Mouse (Mus musculus) heart, adult 2 months (tissue): Measurements from ENCODE around the gene Olfr313. TPM values are rescaled to one million over a fixed set of nuclear protein-coding genes. Genes with fewer than 3 reads are reported as not detected.

ENCODE experiments used
- DNase-seq, 2 experiments: peaks; one replicate each; pipeline ENCODE4 v3.0.0; 2021
- H3K27ac ChIP-seq: fragments of 200-600 bp; 2 replicates; pipeline ENCODE4 v1.8.1; 2022
- H3K27me3 ChIP-seq: fragments of 200-500 bp; 2 replicates; pipeline ENCODE4 v1.6.1; 2012; ENCODE audit warnings: mild to moderate bottlenecking, low read length, inconsistent platforms, mixed read lengths; ENCODE audit not compliant: control insufficient read depth, insufficient read depth
- H3K36me3 ChIP-seq: fragments of 200-500 bp; 2 replicates; pipeline ENCODE4 v1.6.1; 2012; ENCODE audit warnings: low read length, inconsistent platforms; ENCODE audit not compliant: control insufficient read depth, insufficient read depth
- H3K4me1 ChIP-seq: fragments of 200-500 bp; 2 replicates; pipeline ENCODE4 v1.6.1; 2011; ENCODE audit warnings: low read length; ENCODE audit not compliant: control insufficient read depth, insufficient read depth
- H3K4me3 ChIP-seq: fragments of 200-600 bp; 2 replicates; pipeline ENCODE4 v1.8.1; 2022
- H3K79me2 ChIP-seq: fragments of 200-500 bp; replicated peaks from 2 replicates; pipeline ENCODE4 v1.6.1; 2012; ENCODE audit warnings: mild to moderate bottlenecking, inconsistent platforms, low read length, moderate library complexity, mixed read lengths; ENCODE audit not compliant: control insufficient read depth, insufficient read depth
- H3K9ac ChIP-seq: fragments of 200-500 bp; 2 replicates; pipeline ENCODE4 v1.6.1; 2012; ENCODE audit warnings: low read depth, mild to moderate bottlenecking, control low read depth, inconsistent platforms, low read length, mixed read lengths
- CTCF ChIP-seq: fragments of 200-600 bp; IDR thresholded peaks from 2 replicates; pipeline ENCODE4 v1.8.1; 2022; ENCODE audit warnings: antibody characterized with exemption, mild to moderate bottlenecking, moderate library complexity
- EP300 ChIP-seq: fragments of 200-500 bp; IDR thresholded peaks from 2 replicates; pipeline ENCODE4 v1.6.1; 2011; ENCODE audit warnings: low read depth, low read length, control low read depth; ENCODE audit not compliant: insufficient read depth
- POLR2A ChIP-seq: fragments of 200-500 bp; IDR thresholded peaks from 2 replicates; pipeline ENCODE4 v1.6.1; 2011; ENCODE audit warnings: mild to moderate bottlenecking, low read depth, low read length, control low read depth; ENCODE audit not compliant: insufficient read depth
- WGBS: fragments of 180-500 bp; shearing (Covaris S2); methylation state at CpG from one replicate; pipeline ENCODE4 v1.1.7; 2018; 5-methylcytosine and 5-hydroxymethylcytosine counted together
- intact Hi-C: fragments of 180-260 bp; cut with DNase I; formaldehyde crosslinking; loops from one replicate; pipeline ENCODE4 v1.15.1; 2025
- polyA plus RNA-seq: library from polyadenylated mRNA; depleted of rRNA; stranded (reverse); fragments of >200 nt; gene quantifications from 2 replicates; pipeline ENCODE4 v1.2.3, GENCODE M21; 2012
- total RNA-seq, 2 experiments: library from RNA; stranded (reverse); gene quantifications; 2 replicates each; pipeline ENCODE4 v1.2.3; 2021

Gene Olfr313
- total and polyA plus RNA-seq, 3 experiments: not detected

DNA sequence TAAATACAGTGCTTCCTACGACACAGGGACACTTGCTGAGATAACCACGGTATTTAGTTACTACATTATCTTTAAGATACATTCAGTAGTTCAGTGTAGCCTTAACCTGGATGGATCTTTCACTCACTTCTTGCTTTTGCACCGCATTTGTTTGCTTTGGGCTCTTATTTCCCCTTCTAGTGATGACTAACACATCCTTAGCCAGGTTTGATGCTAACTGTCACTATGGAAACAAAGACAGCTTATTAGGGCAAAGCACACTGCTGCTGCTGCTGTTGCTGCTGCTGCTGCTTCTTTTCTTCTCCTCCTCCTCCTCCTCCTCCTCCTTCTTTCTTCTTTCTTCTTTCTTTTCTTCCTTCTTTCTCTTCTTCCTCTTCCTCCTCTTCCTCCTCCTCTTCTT, 25.3 kb upstream of the Olfr313 start:
- WGBS: 21% methylated on average over 3 of the region's 3 CpGs
- intact Hi-C loops: no loop called here
- DNase-seq: no peak
- no peaks in the 10 kb centered on the region for H3K36me3 ChIP-seq
- no peak overlapping the region for H3K27ac ChIP-seq
- no peak overlapping the region for H3K9ac ChIP-seq
- no peaks in the 10 kb centered on the region for H3K27me3 ChIP-seq
- H3K79me2 ChIP-seq: no peaks in the 10 kb centered on the region
- TF ChIP-seq POLR2A (no peak), CTCF (no peak), EP300 (no peak)
- H3K4me1 ChIP-seq: no peaks in the 10 kb centered on the region
- H3K4me3 ChIP-seq: no peak overlapping the region

DNA sequence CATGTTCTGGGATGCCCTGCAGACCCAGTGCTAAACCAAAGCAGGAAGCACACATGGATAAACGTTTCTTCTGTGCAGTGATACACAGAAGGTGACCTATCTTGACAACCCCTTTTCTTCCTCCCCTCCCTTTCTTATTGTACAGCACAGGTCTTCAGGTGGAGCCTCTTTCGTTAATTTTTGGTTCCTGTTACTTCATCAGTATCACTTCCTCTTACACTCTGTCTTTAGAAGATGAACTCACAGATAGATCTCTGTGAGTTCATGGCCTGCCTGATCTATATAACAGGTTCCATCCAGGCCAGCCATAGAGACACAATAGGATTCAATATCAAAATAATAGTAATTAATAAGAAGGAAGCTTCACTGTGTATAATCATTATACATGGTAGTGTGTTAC, 24.7 kb upstream of the Olfr313 start:
- no peaks in the 10 kb centered on the region for H3K36me3 ChIP-seq
- DNase-seq: no peak
- H3K79me2 ChIP-seq: no peaks in the 10 kb centered on the region
- TF ChIP-seq POLR2A (no peak), EP300 (no peak), CTCF (no peak)
- no peaks in the 10 kb centered on the region for H3K27me3 ChIP-seq
- H3K9ac ChIP-seq: no peak overlapping the region
- H3K4me3 ChIP-seq: no peak overlapping the region
- intact Hi-C loops: no loop called here
- WGBS: 34% methylated on average over 2 of the region's 2 CpGs
- H3K27ac ChIP-seq: no peak overlapping the region
- H3K4me1 ChIP-seq: no peaks in the 10 kb centered on the region

DNA sequence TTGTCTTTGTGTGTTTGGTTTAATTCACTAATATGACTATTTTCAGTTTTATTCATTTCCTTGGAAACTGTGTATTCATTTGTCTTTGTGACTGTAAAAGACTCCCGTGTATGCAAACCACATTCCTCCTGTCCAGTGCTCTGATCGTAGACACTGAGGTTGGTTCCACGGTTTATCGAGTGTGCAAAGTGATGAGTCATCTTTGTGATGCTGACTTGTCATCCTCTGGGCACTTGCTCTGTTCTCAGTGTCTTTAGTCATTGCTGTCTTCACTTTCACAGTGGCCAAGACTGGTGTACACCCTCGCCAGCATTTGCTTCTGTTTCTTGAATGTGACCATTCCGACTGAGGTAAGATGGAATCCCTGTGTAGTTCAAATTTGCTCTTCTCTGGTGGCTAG, 24.2 kb upstream of the Olfr313 start:
- no peak overlapping the region for H3K4me3 ChIP-seq
- H3K27me3 ChIP-seq: no peaks in the 10 kb centered on the region
- H3K36me3 ChIP-seq: no peaks in the 10 kb centered on the region
- TF ChIP-seq EP300 (no peak), POLR2A (no peak), CTCF (no peak)
- H3K27ac ChIP-seq: no peak overlapping the region
- 55% methylated on average over 6 of the region's 6 CpGs for WGBS
- no peak overlapping the region for H3K9ac ChIP-seq
- no peaks in the 10 kb centered on the region for H3K4me1 ChIP-seq
- DNase-seq: no peak
- intact Hi-C loops: no loop called here
- H3K79me2 ChIP-seq: no peaks in the 10 kb centered on the region

DNA sequence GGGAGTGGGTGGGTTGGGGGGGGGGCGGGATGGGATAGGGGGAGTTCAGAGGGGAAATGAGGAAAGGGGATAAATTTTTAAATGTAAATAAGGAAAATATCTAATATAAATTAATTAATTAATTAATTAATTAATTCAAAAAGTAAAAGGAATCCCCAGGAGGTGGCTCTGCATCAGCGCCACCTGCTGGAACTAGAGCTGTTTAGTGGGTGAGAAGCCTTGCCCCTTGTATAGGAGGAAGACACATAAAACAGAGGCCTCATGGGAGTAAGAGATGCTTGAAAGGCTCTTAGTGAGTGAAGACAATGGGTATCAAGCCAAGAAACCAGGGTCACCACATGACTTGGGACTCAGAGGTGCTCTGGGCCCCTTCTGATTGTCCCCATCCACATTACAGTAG, 18.9 kb upstream of the Olfr313 start:
- H3K4me3 ChIP-seq: no peak overlapping the region
- H3K27ac ChIP-seq: no peak overlapping the region
- H3K36me3 ChIP-seq: no peaks in the 10 kb centered on the region
- intact Hi-C loops: no loop called here
- WGBS: 84% methylated on average over 2 of the region's 2 CpGs
- H3K9ac ChIP-seq: no peak overlapping the region
- H3K4me1 ChIP-seq: no peaks in the 10 kb centered on the region
- DNase-seq: no peak
- no peak for TF ChIP-seq POLR2A
- TF ChIP-seq CTCF: no peak
- TF ChIP-seq EP300: no peak
- no peaks in the 10 kb centered on the region for H3K79me2 ChIP-seq
- H3K27me3 ChIP-seq: no peaks in the 10 kb centered on the region

DNA sequence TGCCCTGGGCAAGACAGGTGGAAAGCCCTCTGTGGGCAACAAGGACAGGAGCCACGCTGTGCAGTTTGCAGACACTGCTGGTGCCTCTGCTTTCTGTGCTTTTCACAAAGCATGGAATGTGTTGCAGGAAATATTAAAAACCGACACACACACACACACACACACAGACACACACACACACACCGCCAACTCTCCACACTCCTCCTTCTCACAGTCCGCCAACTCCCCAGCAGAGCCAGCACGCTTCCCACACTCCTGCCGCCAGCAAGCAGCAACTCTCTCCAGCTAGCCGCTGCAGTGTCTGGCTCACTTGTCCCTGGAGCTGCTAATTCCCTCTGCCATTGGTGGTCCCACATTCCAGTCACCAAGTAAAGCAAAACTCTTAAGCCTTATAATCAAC, 17.9 kb upstream of the Olfr313 start:
- no peaks in the 10 kb centered on the region for H3K79me2 ChIP-seq
- no peak overlapping the region for H3K27ac ChIP-seq
- WGBS: 53% methylated on average over 7 of the region's 7 CpGs
- no peaks in the 10 kb centered on the region for H3K27me3 ChIP-seq
- H3K36me3 ChIP-seq: no peaks in the 10 kb centered on the region
- no peak overlapping the region for H3K9ac ChIP-seq
- intact Hi-C loops: no loop called here
- TF ChIP-seq POLR2A (no peak), EP300 (no peak), CTCF (no peak)
- no peaks in the 10 kb centered on the region for H3K4me1 ChIP-seq
- no peak for DNase-seq
- no peak overlapping the region for H3K4me3 ChIP-seq

DNA sequence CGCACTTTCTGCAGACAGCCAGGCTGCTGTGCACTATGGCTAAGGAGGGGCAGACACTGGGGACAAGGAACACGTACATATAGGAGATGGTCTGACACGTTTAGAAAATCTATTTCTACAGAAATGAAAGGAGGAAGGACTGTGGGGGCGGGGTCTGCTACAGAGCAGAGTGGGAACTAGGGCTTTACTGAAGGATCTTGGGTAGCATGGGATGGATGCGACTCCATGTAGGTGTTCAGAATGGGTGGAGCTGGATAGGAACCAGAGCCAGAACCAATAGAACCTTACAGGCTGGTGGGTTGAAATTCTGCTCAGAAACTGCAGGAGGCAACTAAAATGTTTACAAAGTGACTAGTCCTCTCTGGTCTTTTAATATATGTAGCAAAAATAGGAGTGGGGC, 15.1 kb upstream of the Olfr313 start:
- no peaks in the 10 kb centered on the region for H3K4me1 ChIP-seq
- H3K27ac ChIP-seq: no peak overlapping the region
- H3K27me3 ChIP-seq: no peaks in the 10 kb centered on the region
- no peaks in the 10 kb centered on the region for H3K36me3 ChIP-seq
- TF ChIP-seq POLR2A (no peak), CTCF (no peak), EP300 (no peak)
- H3K4me3 ChIP-seq: no peak overlapping the region
- no peaks in the 10 kb centered on the region for H3K79me2 ChIP-seq
- no peak for DNase-seq
- no peak overlapping the region for H3K9ac ChIP-seq
- intact Hi-C loops: no loop called here
- 70% methylated on average over 5 of the region's 5 CpGs for WGBS
